Mouse (Mus musculus) cerebellum, postnatal 4 days (tissue): ENCODE results near the gene Wdr93.

Source experiments
- DNase-seq, 2 experiments: peaks; one replicate each; pipeline ENCODE4 v3.0.0; 2022; ENCODE audit warnings: low spot score in 2 of 2, mixed read lengths in 1 of 2

Gene Wdr93

DNA sequence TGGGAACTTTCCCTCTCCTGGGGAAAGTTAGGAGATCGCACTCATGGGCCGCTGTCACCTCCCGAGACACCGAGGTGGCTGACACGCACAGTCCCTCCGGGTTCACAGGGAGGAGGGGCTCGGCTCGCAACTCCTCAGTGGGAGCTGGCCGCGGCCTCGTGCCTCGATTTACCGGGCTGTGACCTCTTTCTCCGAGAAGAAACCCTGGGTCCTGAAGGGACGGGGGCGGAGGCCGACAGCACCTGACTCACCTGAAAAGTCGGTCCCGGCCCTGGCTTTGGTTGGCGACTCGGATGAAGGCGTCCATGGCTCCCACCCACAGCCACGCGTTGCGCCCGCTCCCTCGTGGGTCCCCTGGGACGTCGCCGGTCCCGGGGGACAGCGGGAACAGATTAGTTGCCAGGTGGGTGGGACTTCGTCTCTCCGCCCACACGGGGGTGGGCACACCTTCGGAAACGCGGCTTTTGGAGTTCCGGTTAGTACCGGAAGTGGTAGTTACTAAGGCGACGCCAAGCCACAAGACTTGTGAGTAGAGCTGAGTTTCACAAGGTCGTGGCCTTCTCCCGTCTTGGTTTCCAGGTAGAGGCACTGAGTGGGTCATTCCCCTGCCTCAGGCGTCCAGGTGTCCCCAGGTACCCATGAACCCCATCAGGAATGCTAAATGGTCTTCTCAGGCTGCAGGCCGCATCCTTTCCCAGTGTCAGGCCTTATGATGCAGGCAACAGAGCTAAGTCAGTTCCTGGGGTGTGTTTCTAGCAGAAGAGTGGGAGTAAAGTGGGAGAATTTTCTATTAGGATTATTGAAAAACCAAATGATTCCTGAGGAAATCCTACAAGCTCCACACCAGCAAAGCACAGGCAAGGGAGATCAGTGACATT is at the start of gene Wdr93, which contains the start of gene Pex11a:
Gene Wdr93 (plus strand): TSS at position 505 of the 878 bp plus-strand sequence.
Gene Pex11a (minus strand): TSS at position 473 of the 878 bp plus-strand sequence.
- peak; percentile 39 to 69 for DNase-seq

- DNase-seq, result no peak
These were observed 46.5 kb upstream of the Wdr93 start for GRCm38 (mm10) chr7:79696495-79696894.

DNA sequence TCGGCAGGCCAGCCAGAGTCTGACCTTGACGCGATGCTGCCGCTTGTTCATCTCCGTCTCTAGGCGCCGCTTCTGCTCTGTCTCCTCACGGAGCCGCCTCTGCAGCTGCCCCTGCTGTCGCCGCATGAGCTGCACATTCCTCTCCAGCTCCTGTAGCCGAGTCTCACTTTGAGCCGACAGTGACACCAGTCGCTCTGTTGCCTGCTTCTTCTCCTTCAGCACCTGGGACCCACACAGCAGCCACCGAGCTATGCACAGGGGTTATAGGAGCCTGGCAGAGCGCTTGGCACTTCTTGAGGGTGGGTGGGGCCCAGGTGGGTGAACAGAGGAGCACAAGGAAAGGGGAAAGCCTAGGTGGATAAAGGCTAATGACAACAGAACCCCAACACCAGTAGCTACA is 40.2 kb upstream of the Wdr93 start:
- DNase-seq, result no peak

- no peak for DNase-seq
These were observed 37.8 kb upstream of the Wdr93 start for GRCm38 (mm10) chr7:79705210-79705609.

GRCm38 (mm10) chr7:79710130-79710607 is 32.8 kb upstream of the Wdr93 start:
- peak; percentile 46 to 69 for DNase-seq

GRCm38 (mm10) chr7:79710831-79711230 is 32.1 kb upstream of the Wdr93 start:
- DNase-seq, result no peak

DNA sequence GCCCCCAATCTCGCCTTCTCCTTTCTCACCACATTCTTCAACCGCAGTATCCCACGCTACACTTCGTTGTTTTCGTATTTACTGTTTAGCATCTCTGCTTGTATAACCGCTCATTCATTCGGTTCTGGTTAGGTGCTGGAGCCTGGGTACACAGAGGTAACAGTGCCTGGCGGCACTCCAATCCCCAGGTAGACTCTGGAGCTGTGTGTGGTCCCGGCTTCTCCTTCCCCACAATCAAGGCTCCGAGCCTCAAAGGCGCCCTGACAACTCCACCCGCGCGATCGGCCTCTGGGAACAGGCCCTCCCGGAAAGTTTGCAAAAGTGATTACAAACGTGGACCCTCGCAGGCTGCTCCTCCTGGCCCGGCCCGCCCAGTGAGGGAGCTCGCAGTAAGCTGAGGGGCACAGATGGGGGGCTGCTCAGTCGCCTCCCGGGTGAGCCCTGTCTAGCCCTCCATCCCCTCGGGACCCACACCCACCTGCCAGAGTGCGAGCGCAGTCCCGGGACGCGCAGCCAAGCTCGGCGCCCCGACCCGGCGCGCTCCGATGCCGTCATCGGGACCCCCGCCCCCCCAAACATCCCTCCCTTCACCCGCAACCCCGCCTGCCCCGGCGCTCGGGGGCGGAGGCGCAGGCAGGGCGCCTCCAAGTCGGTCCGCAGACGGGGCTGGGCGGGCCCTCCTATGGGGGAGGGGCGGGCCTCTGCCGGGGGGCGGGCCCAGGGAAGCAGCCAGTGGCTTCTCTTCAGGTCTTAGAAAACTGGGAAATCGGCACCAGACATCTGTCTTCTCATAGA is 27.6 kb upstream of the Wdr93 start, which contains the start of gene Kif7:
Gene Kif7 (minus strand): TSS at position 534 of the 795 bp plus-strand sequence.
- DNase-seq, result peak; percentile 50 to 77

DNA sequence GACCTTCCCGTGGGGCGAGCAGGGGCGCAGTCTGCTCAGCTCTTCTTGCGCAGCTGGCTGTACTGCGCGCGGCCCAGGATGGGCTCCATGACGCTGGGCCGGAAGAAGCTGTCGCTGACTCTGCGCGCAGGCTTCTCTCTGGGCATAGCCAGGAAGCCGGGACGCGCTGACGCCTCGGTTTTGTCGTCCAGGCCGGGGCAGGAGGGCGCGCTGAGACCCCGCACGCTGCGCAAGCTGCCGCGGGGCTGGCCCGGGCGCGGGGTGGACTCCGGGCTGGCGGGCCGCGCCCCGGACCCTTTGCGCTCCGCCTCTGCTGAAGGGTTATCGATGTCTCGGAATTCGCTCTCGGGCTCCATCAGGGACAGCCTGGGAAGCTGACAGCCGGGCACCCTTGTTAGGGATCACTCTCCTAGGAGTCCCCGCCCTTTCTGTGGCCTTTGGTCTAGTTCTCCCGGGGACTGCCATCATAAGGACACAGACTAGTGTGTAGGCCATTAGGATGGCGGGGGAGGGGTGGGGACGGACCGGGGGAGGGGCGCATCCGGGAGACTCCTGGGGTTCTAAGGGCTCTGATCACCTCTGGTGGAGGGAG is 21.5 kb upstream of the Wdr93 start:
- peak in 1 of 2 experiments; percentile 31 for DNase-seq

GRCm38 (mm10) chr7:79727091-79727490 is 15.9 kb upstream of the Wdr93 start:
- peak in 1 of 2 experiments; percentile 49 for DNase-seq

- DNase-seq, result peak in 1 of 2 experiments; percentile 59
These were observed 14.7 kb upstream of the Wdr93 start for GRCm38 (mm10) chr7:79728219-79728618.

GRCm38 (mm10) chr7:79729169-79729568 is 13.8 kb upstream of the Wdr93 start:
- peak; percentile 34 to 73 for DNase-seq

- DNase-seq, result no peak
These were observed 13.1 kb upstream of the Wdr93 start for GRCm38 (mm10) chr7:79729743-79730370.

DNA sequence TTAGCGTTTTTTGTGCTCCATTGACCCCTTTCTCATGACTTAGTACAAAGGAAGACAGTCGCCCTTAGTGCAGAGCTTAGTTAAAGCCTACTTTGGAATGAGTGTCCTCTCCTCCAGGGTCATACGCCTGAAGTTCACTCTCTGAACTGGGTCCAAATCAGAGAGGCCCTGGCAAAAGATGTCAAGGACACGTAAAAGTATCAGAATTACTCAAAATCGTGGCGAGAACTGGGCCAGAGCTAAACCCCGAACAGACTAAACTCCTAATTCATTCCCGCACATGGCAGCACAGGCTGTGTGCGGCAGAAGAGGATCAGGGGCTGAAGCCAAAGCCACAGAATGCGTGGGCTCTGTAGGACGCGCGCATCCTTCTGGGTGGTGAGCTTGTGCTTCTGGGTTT is 11.5 kb upstream of the Wdr93 start:
- DNase-seq, result no peak

- no peak for DNase-seq
These were observed 10.3 kb upstream of the Wdr93 start, which contains the start of gene Plin1 for GRCm38 (mm10) chr7:79732622-79733021. Plin1 (minus strand) TSS chr7:79732903.

DNA sequence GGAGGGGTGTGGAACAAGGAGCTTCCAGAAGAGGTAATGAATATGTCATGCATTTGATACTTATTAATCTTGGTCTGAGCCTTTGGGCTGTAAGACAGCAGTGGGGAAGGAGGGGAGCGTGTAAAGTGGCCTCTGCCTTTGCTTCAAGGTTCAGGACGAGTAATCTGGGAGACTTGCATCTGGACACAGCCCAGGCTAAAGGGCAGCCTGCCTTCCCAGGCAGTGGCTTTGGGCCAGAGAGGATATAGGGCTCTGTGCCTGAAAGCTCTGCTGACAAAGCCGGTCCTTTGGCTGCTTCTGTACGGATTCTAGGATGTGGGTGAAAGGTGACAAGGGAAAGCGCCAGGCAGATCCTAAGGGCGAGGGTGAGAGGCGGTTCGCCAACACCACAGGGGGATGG is 8.4 kb upstream of the Wdr93 start:
- no peak for DNase-seq

- no peak for DNase-seq
These were observed 6.5 kb upstream of the Wdr93 start for GRCm38 (mm10) chr7:79736511-79736910.

- DNase-seq, result no peak
These were observed 4.0 kb upstream of the Wdr93 start for GRCm38 (mm10) chr7:79738913-79739312.

DNA sequence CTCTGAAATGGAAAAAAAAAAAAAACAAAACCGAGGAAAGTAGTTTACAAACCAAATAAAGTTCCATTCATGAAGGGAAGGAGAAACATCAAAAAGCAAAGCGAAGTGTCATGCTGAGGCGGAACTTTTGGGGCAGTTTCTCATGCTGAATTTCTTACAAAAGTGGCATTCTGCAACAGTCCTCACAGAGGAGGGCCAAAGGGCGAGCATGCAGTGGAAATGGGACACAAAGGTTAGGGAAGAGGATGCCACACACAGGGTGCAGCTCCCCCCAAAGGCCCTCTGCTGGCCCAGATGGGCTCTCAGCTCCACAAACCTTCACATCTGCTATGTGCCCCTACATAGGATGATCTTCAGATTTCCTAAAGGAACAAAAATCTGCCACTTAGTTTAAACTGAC is 2.7 kb upstream of the Wdr93 start:
- no peak for DNase-seq

DNA sequence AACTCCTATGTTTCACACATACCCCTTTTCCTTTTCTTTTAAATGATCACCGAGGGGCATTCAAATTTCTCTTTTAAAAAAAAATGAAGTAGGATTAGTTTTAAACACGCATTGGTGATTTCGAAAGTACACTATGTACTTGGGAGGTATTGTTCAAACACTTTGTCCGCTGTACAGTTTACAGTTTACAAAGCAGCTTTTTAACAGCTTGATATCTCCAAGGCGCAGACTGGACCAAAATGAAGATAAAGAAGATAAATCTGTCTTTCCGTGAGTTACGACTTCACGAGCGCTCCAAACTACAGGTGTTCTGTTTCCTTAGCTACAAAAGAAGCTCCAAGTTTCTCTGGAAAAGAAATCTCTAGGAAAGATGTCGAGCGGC is 695 bp upstream of the Wdr93 start:
- no peak for DNase-seq

GRCm38 (mm10) chr7:79744051-79744450 is 1.1 kb downstream of the Wdr93 start:
- DNase-seq, result no peak

DNA sequence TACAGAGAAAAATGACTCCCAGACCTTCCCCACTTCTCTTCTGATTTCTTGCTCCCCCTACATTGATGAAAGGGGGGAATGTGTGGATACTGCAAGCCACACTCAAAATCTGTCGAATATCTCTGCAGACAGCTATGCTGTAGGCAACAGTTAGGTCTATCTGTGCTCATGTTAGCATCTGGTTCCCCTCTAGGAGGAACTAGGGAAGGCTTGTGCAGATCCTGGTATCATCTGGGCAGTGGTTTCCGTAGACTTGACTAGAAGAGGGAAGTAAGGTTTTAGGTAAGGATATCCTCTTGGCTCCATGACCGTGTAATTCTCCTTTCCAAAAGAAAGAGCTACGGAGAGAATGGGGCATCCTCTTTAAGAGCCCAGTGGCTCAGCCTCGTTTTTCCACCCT is 1.6 kb downstream of the Wdr93 start:
- DNase-seq, result no peak
